Mouse (Mus musculus): ENCODE data around the gene Slc37a1. TPM values are rescaled to one million over a fixed set of nuclear protein-coding genes. Genes with fewer than 3 reads are reported as not detected.

Gene Slc37a1
- polyA plus RNA-seq, 1 experiment, result 9.3 TPM

GRCm38 (mm10) chr17:31275181-31275580 is 11.4 kb upstream of the Slc37a1 start:
- H3K4me3 ChIP-seq (ENCODE audit: insufficient read depth, low read length), result no peak overlapping the region
- no peak overlapping the region for H3K27ac ChIP-seq (ENCODE audit: insufficient read depth, low read length)
- no peak for TF ChIP-seq CTCF (IDR thresholded peaks at IDR 0.05; ENCODE audit: extremely low read depth, insufficient read depth, low read length)
- no peak for TF ChIP-seq POLR2A (IDR thresholded peaks at IDR 0.05; ENCODE audit: extremely low read depth, insufficient read depth, low read length)
- H3K4me1 ChIP-seq (ENCODE audit: control insufficient read depth, insufficient read depth, low read length), result 0 out of 2 replicates have a peak, but pooled peaks cover 1% of the 10 kb centered on the region

- Histone ChIP-seq H3K27ac (ENCODE audit: insufficient read depth, low read length) (no peak overlapping the region), H3K4me1 (ENCODE audit: control insufficient read depth, insufficient read depth, low read length) (0 out of 2 replicates have a peak, but pooled peaks cover 1% of the 10 kb centered on the region), H3K4me3 (ENCODE audit: insufficient read depth, low read length) (peak overlapping the region; percentile 57)
- no peak for TF ChIP-seq POLR2A (IDR thresholded peaks at IDR 0.05; ENCODE audit: extremely low read depth, insufficient read depth, low read length)
- no peak for TF ChIP-seq CTCF (IDR thresholded peaks at IDR 0.05; ENCODE audit: extremely low read depth, insufficient read depth, low read length)
Measured at GRCm38 (mm10) chr17:31276207-31276921, 10.2 kb upstream of the Slc37a1 start.

- TF ChIP-seq POLR2A (IDR thresholded peaks at IDR 0.05; ENCODE audit: extremely low read depth, insufficient read depth, low read length) (peak; percentile 51; the same call in 1 of the 2 replicates), CTCF (IDR thresholded peaks at IDR 0.05; ENCODE audit: extremely low read depth, insufficient read depth, low read length) (no peak)
- H3K27ac ChIP-seq (ENCODE audit: insufficient read depth, low read length), result no peak within 1 kb of the TSS
- H3K4me1 ChIP-seq (ENCODE audit: control insufficient read depth, insufficient read depth, low read length), result 0 out of 2 replicates have a peak, but pooled peaks cover 1% of the 10 kb centered on the region
- H3K4me3 ChIP-seq (ENCODE audit: insufficient read depth, low read length), result peak within 1 kb of the TSS; percentile 57
Measured at GRCm38 (mm10) chr17:31276922-31277918, 9.4 kb upstream of the Slc37a1 start, which contains the start of gene Rsph1. TSS of gene Rsph1 (minus strand) at chr17:31277383.

GRCm38 (mm10) chr17:31277931-31278330 is 8.7 kb upstream of the Slc37a1 start:
- Histone ChIP-seq H3K27ac (ENCODE audit: insufficient read depth, low read length) (no peak overlapping the region), H3K4me1 (ENCODE audit: control insufficient read depth, insufficient read depth, low read length) (0 out of 2 replicates have a peak, but pooled peaks cover 1% of the 10 kb centered on the region), H3K4me3 (ENCODE audit: insufficient read depth, low read length) (no peak overlapping the region)
- TF ChIP-seq CTCF (IDR thresholded peaks at IDR 0.05; ENCODE audit: extremely low read depth, insufficient read depth, low read length) (no peak), POLR2A (IDR thresholded peaks at IDR 0.05; ENCODE audit: extremely low read depth, insufficient read depth, low read length) (no peak)

- Histone ChIP-seq H3K4me1 (ENCODE audit: control insufficient read depth, insufficient read depth, low read length) (0 out of 2 replicates have a peak, but pooled peaks cover 1% of the 10 kb centered on the region), H3K27ac (ENCODE audit: insufficient read depth, low read length) (no peak overlapping the region), H3K4me3 (ENCODE audit: insufficient read depth, low read length) (no peak overlapping the region)
- TF ChIP-seq CTCF (IDR thresholded peaks at IDR 0.05; ENCODE audit: extremely low read depth, insufficient read depth, low read length), result no peak
- TF ChIP-seq POLR2A (IDR thresholded peaks at IDR 0.05; ENCODE audit: extremely low read depth, insufficient read depth, low read length), result no peak
Measured at GRCm38 (mm10) chr17:31279541-31279940, 7.1 kb upstream of the Slc37a1 start.

GRCm38 (mm10) chr17:31280269-31280668 is 6.3 kb upstream of the Slc37a1 start:
- no peak overlapping the region for H3K27ac ChIP-seq (ENCODE audit: insufficient read depth, low read length)
- H3K4me3 ChIP-seq (ENCODE audit: insufficient read depth, low read length), result no peak overlapping the region
- TF ChIP-seq POLR2A (IDR thresholded peaks at IDR 0.05; ENCODE audit: extremely low read depth, insufficient read depth, low read length), result no peak
- 0 out of 2 replicates have a peak, but pooled peaks cover 1% of the 10 kb centered on the region for H3K4me1 ChIP-seq (ENCODE audit: control insufficient read depth, insufficient read depth, low read length)

GRCm38 (mm10) chr17:31281830-31282686 is 4.5 kb upstream of the Slc37a1 start:
- Histone ChIP-seq H3K4me3 (ENCODE audit: insufficient read depth, low read length) (no peak overlapping the region), H3K4me1 (ENCODE audit: control insufficient read depth, insufficient read depth, low read length) (no peaks in the 10 kb centered on the region), H3K27ac (ENCODE audit: insufficient read depth, low read length) (no peak overlapping the region)
- TF ChIP-seq POLR2A (IDR thresholded peaks at IDR 0.05; ENCODE audit: extremely low read depth, insufficient read depth, low read length) (no peak), CTCF (IDR thresholded peaks at IDR 0.05; ENCODE audit: extremely low read depth, insufficient read depth, low read length) (no peak)

GRCm38 (mm10) chr17:31282687-31283053 is 3.9 kb upstream of the Slc37a1 start:
- TF ChIP-seq POLR2A (IDR thresholded peaks at IDR 0.05; ENCODE audit: extremely low read depth, insufficient read depth, low read length) (no peak), CTCF (IDR thresholded peaks at IDR 0.05; ENCODE audit: extremely low read depth, insufficient read depth, low read length) (no peak)
- no peak overlapping the region for H3K27ac ChIP-seq (ENCODE audit: insufficient read depth, low read length)
- H3K4me3 ChIP-seq (ENCODE audit: insufficient read depth, low read length), result no peak overlapping the region
- H3K4me1 ChIP-seq (ENCODE audit: control insufficient read depth, insufficient read depth, low read length), result no peaks in the 10 kb centered on the region

GRCm38 (mm10) chr17:31285867-31286266 is 725 bp upstream of the Slc37a1 start:
- Histone ChIP-seq H3K4me1 (ENCODE audit: control insufficient read depth, insufficient read depth, low read length) (no peaks in the 10 kb centered on the region), H3K27ac (ENCODE audit: insufficient read depth, low read length) (no peak overlapping the region), H3K4me3 (ENCODE audit: insufficient read depth, low read length) (no peak overlapping the region)
- TF ChIP-seq POLR2A (IDR thresholded peaks at IDR 0.05; ENCODE audit: extremely low read depth, insufficient read depth, low read length) (no peak), CTCF (IDR thresholded peaks at IDR 0.05; ENCODE audit: extremely low read depth, insufficient read depth, low read length) (no peak)

Measured in cortical plate, adult 2 months (tissue).